Mouse (Mus musculus) bone marrow macrophage, adult 2 months (primary cell): ENCODE measurements around the gene Tyro3.

Experiments
- CTCF ChIP-seq: IDR thresholded peaks from 2 replicates; pipeline ENCODE4 v1.5.1; 2012; ENCODE audit warnings: low read depth, mild to moderate bottlenecking, low read length, moderate library complexity
- POLR2A ChIP-seq: IDR thresholded peaks from 2 replicates; pipeline ENCODE4 v1.6.1; 2012; ENCODE audit warnings: mild to moderate bottlenecking, low read depth, low read length, borderline replicate concordance

GRCm38 (mm10) chr2:119810890-119811289, 13.4 kb downstream of the Tyro3 start:
- TF ChIP-seq CTCF = no peak
- no peak for TF ChIP-seq POLR2A
